Mouse (Mus musculus) olfactory bulb, adult 2 months (tissue): ENCODE data around the gene Fam149b.

Source experiments
- CTCF ChIP-seq: fragments of 200-500 bp; IDR thresholded peaks from 2 replicates; pipeline ENCODE4 v1.5.1; 2012; ENCODE audit warnings: low read depth, mild to moderate bottlenecking, low read length, moderate library complexity; ENCODE audit not compliant: insufficient read depth
- POLR2A ChIP-seq: fragments of 200-500 bp; IDR thresholded peaks from 2 replicates; pipeline ENCODE4 v1.6.1; 2012; ENCODE audit warnings: mild to moderate bottlenecking, low read depth, low read length, moderate library complexity; ENCODE audit not compliant: insufficient read depth

- TF ChIP-seq POLR2A (no peak), CTCF (no peak)
Observed at GRCm38 (mm10) chr14:20423046-20423445, 75.1 kb downstream of the Fam149b start.
